Mouse (Mus musculus) cortical plate, adult 2 months (tissue): ENCODE data around the gene Rnf182. TPM values are rescaled to one million over a fixed set of nuclear protein-coding genes. Genes with fewer than 3 reads are reported as not detected.

ENCODE experiments used
- H3K27ac ChIP-seq: fragments of 200-500 bp; 2 replicates; pipeline ENCODE4 v1.5.1; 2012; ENCODE audit warnings: low read length, control low read depth, inconsistent platforms; ENCODE audit not compliant: insufficient read depth
- H3K4me1 ChIP-seq: fragments of 200-500 bp; 2 replicates; pipeline ENCODE4 v1.6.1; 2011; ENCODE audit warnings: low read length; ENCODE audit not compliant: control insufficient read depth, insufficient read depth
- H3K4me3 ChIP-seq: fragments of 200-500 bp; 2 replicates; pipeline ENCODE4 v1.5.1; 2011; ENCODE audit warnings: mild to moderate bottlenecking, low read length, control low read depth; ENCODE audit not compliant: insufficient read depth
- CTCF ChIP-seq: fragments of 200-500 bp; IDR thresholded peaks from 2 replicates; pipeline ENCODE4 v1.5.1; 2011; ENCODE audit warnings: mild to moderate bottlenecking, control low read depth, low read length; ENCODE audit not compliant: insufficient read depth; ENCODE audit errors: extremely low read depth
- POLR2A ChIP-seq: fragments of 200-500 bp; IDR thresholded peaks from 2 replicates; pipeline ENCODE4 v1.6.1; 2011; ENCODE audit warnings: mild to moderate bottlenecking, low read length, control low read depth; ENCODE audit not compliant: insufficient read depth; ENCODE audit errors: extremely low read depth
- polyA plus RNA-seq: library from polyadenylated mRNA; depleted of rRNA; stranded (reverse); fragments of >200 nt; gene quantifications from 2 replicates; pipeline ENCODE4 v1.2.3, GENCODE M21; 2012

Rnf182 gene
- polyA plus RNA-seq, 1 experiment = 7.3 TPM

- H3K4me1 ChIP-seq = no peaks in the 10 kb centered on the region
- H3K4me3 ChIP-seq = no peak overlapping the region
- H3K27ac ChIP-seq = no peak overlapping the region
- TF ChIP-seq CTCF = no peak
- no peak for TF ChIP-seq POLR2A
Observed at GRCm38 (mm10) chr13:43684499-43684994, 69.0 kb downstream of the Rnf182 start.

GRCm38 (mm10) chr13:43688065-43688464 is 72.6 kb downstream of the Rnf182 start:
- H3K4me1 ChIP-seq = no peaks in the 10 kb centered on the region
- H3K27ac ChIP-seq = no peak overlapping the region
- TF ChIP-seq POLR2A (no peak), CTCF (no peak)
- no peak overlapping the region for H3K4me3 ChIP-seq

- Histone ChIP-seq H3K4me1 (no peaks in the 10 kb centered on the region), H3K4me3 (no peak overlapping the region), H3K27ac (no peak overlapping the region)
- no peak for TF ChIP-seq POLR2A
- TF ChIP-seq CTCF = no peak
Observed at GRCm38 (mm10) chr13:43691755-43692154, 76.2 kb downstream of the Rnf182 start.

- Histone ChIP-seq H3K4me1 (peaks cover 2% of the 10 kb centered on the region; the same call in 1 of the 2 replicates), H3K4me3 (no peak overlapping the region), H3K27ac (no peak overlapping the region)
- TF ChIP-seq POLR2A (no peak), CTCF (no peak)
Observed at GRCm38 (mm10) chr13:43695521-43695920, 80.0 kb downstream of the Rnf182 start.

GRCm38 (mm10) chr13:43696011-43696410 is 80.5 kb downstream of the Rnf182 start:
- TF ChIP-seq CTCF = no peak
- no peak for TF ChIP-seq POLR2A
- H3K27ac ChIP-seq = no peak overlapping the region
- H3K4me1 ChIP-seq = peaks cover 2% of the 10 kb centered on the region; the same call in 1 of the 2 replicates
- H3K4me3 ChIP-seq = no peak overlapping the region

- H3K27ac ChIP-seq = no peak overlapping the region
Observed at GRCm38 (mm10) chr13:43698506-43698905, 83.0 kb downstream of the Rnf182 start.

GRCm38 (mm10) chr13:43703471-43703870 is 88.0 kb downstream of the Rnf182 start:
- Histone ChIP-seq H3K4me1 (peaks cover 5% of the 10 kb centered on the region), H3K27ac (no peak overlapping the region), H3K4me3 (no peak overlapping the region)
- TF ChIP-seq CTCF (no peak), POLR2A (no peak)

More at GRCm38 (mm10) chr13:43698506-43698905, 83.0 kb downstream of the Rnf182 start:
- Histone ChIP-seq H3K4me1 (peaks cover 2% of the 10 kb centered on the region; the same call in 1 of the 2 replicates), H3K4me3 (no peak overlapping the region)
- no peak for TF ChIP-seq POLR2A
- TF ChIP-seq CTCF = no peak

- Histone ChIP-seq H3K4me1 (peaks cover 3% of the 10 kb centered on the region; the same call in 1 of the 2 replicates), H3K4me3 (no peak overlapping the region), H3K27ac (no peak overlapping the region)
- TF ChIP-seq CTCF = no peak
- TF ChIP-seq POLR2A = no peak
Observed at GRCm38 (mm10) chr13:43704533-43705116, 89.1 kb downstream of the Rnf182 start.

- no peak for TF ChIP-seq CTCF
- peaks cover 3% of the 10 kb centered on the region; the same call in 1 of the 2 replicates for H3K4me1 ChIP-seq
- 0 out of 2 replicates have a peak overlapping the region, but pooled peaks have one; percentile 13 for H3K27ac ChIP-seq
- no peak overlapping the region for H3K4me3 ChIP-seq
Observed at GRCm38 (mm10) chr13:43706387-43706786, 90.9 kb downstream of the Rnf182 start.

GRCm38 (mm10) chr13:43709529-43709928 is 94.0 kb downstream of the Rnf182 start:
- Histone ChIP-seq H3K27ac (no peak overlapping the region), H3K4me1 (peaks cover 3% of the 10 kb centered on the region; the same call in 1 of the 2 replicates), H3K4me3 (no peak overlapping the region)
- TF ChIP-seq CTCF (no peak), POLR2A (no peak)
